Mouse (Mus musculus) gastrocnemius, adult 18-20 months (tissue): ENCODE results near the gene Zdhhc24. TPM values are rescaled to one million over a fixed set of nuclear protein-coding genes. Genes with fewer than 3 reads are reported as not detected.
A peak's percentile ranks its signal among the peaks of the same experiment; 100 is the strongest.
"Not testable (repeated sequence)": the region's sequence is repeated elsewhere in the genome, so short reads cannot be mapped to it uniquely, and the experiment has no call there.

Source experiments
- DNase-seq: peaks from one replicate; pipeline ENCODE4 v3.0.0; 2021; ENCODE audit warnings: low spot score
- long read RNA-seq, 2 experiments: library from polyadenylated mRNA; stranded (forward); transcript quantifications; one replicate each; pipeline ENCODE4 v2.0.0; 2021
- total RNA-seq, 2 experiments: library from RNA; stranded (reverse); gene quantifications; 2 replicates each; pipeline ENCODE4 v1.2.3; 2021

The Zdhhc24 gene
- total RNA-seq, result 1 to 10 TPM; 2.0 to 2.3 TPM
- long read RNA-seq, experiment 1, partial matches to known transcripts, result 0 of 8 reads
- long read RNA-seq, experiment 1, other reads (novel, unspliced or antisense), result 1 of 8 reads
- long read RNA-seq, experiment 2, partial matches to known transcripts, result 0 of 2 reads
- long read RNA-seq, experiment 2, other reads (novel, unspliced or antisense), result 0 of 2 reads

GRCm38 (mm10) chr19:4878405-4879323, at the start of gene Zdhhc24:
Zdhhc24 (plus strand) TSS chr19:4878668.
- DNase-seq, result peak; percentile 97

- peak; percentile 88 for DNase-seq
Measured at GRCm38 (mm10) chr19:4829156-4829555, 49.3 kb upstream of the Zdhhc24 start.

GRCm38 (mm10) chr19:4833977-4834376, 44.5 kb upstream of the Zdhhc24 start:
- DNase-seq, result peak; percentile 66

- no peak for DNase-seq
Measured at GRCm38 (mm10) chr19:4836096-4836495, 42.4 kb upstream of the Zdhhc24 start.

- no peak for DNase-seq
Measured at GRCm38 (mm10) chr19:4837049-4837448, 41.4 kb upstream of the Zdhhc24 start.

- no peak for DNase-seq
Measured at GRCm38 (mm10) chr19:4838526-4839140, 39.8 kb upstream of the Zdhhc24 start.

GRCm38 (mm10) chr19:4839149-4839548, 39.3 kb upstream of the Zdhhc24 start, which contains the start of the genes Ccs and Ccdc87:
Ccs (minus strand) TSS chr19:4839332.
Ccdc87 (plus strand) TSS chr19:4839366.
- DNase-seq, result peak; percentile 98

GRCm38 (mm10) chr19:4840848-4841247, 37.6 kb upstream of the Zdhhc24 start:
- no peak for DNase-seq

- DNase-seq, result no peak
Measured at GRCm38 (mm10) chr19:4842611-4843010, 35.9 kb upstream of the Zdhhc24 start.

- DNase-seq, result no peak
Measured at GRCm38 (mm10) chr19:4845846-4846245, 32.6 kb upstream of the Zdhhc24 start.

GRCm38 (mm10) chr19:4847490-4847889, 31.0 kb upstream of the Zdhhc24 start:
- DNase-seq, result no peak

- DNase-seq, result no peak
Measured at GRCm38 (mm10) chr19:4849800-4850199, 28.7 kb upstream of the Zdhhc24 start.

- no peak for DNase-seq
Measured at GRCm38 (mm10) chr19:4850281-4850680, 28.2 kb upstream of the Zdhhc24 start.

- DNase-seq, result peak; percentile 94
Measured at GRCm38 (mm10) chr19:4854552-4855469, 23.7 kb upstream of the Zdhhc24 start, which contains the start of gene Ctsf. Ctsf (plus strand) TSS chr19:4855130.

- no peak for DNase-seq
Measured at GRCm38 (mm10) chr19:4855470-4855820, 23.0 kb upstream of the Zdhhc24 start.

- no peak for DNase-seq
Measured at GRCm38 (mm10) chr19:4855951-4856350, 22.5 kb upstream of the Zdhhc24 start.

- DNase-seq, result no peak
Measured at GRCm38 (mm10) chr19:4859081-4859480, 19.4 kb upstream of the Zdhhc24 start.

- no peak for DNase-seq
Measured at GRCm38 (mm10) chr19:4863048-4863447, 15.4 kb upstream of the Zdhhc24 start.

GRCm38 (mm10) chr19:4865147-4865546, 13.3 kb upstream of the Zdhhc24 start:
- no peak for DNase-seq

GRCm38 (mm10) chr19:4874613-4875012, 3.9 kb upstream of the Zdhhc24 start:
- not testable (repeated sequence) for DNase-seq

- no peak for DNase-seq
Measured at GRCm38 (mm10) chr19:4876241-4876640, 2.2 kb upstream of the Zdhhc24 start.
